Mouse (Mus musculus) right cerebral cortex, postnatal 14 days (tissue): Measurements from ENCODE around the gene Cep68.
"Not testable (repeated sequence)": the region's sequence is repeated elsewhere in the genome, so short reads cannot be mapped to it uniquely, and the experiment has no call there.

Experiments
- DNase-seq: peaks from one replicate; pipeline ENCODE4 v3.0.0; 2022

Gene Cep68

GRCm38 (mm10) chr11:20241311-20241710 is 7.9 kb downstream of the Cep68 start:
- no peak for DNase-seq

- DNase-seq: no peak
These were observed 8.9 kb downstream of the Cep68 start for GRCm38 (mm10) chr11:20240331-20240730.

- DNase-seq: no peak
These were observed 9.9 kb downstream of the Cep68 start for GRCm38 (mm10) chr11:20239279-20239861.

GRCm38 (mm10) chr11:20237976-20238375 is 11.3 kb downstream of the Cep68 start:
- no peak for DNase-seq

- DNase-seq: no peak
These were observed 12.2 kb downstream of the Cep68 start for GRCm38 (mm10) chr11:20237018-20237417.

- DNase-seq: no peak
These were observed 15.0 kb downstream of the Cep68 start for GRCm38 (mm10) chr11:20234233-20234632.

GRCm38 (mm10) chr11:20232016-20232755 is 17.0 kb downstream of the Cep68 start:
- DNase-seq: no peak

- no peak for DNase-seq
These were observed 17.9 kb downstream of the Cep68 start for GRCm38 (mm10) chr11:20231128-20231878.

- DNase-seq: no peak
These were observed 18.9 kb downstream of the Cep68 start for GRCm38 (mm10) chr11:20230286-20230685.

- DNase-seq: no peak
These were observed 19.9 kb downstream of the Cep68 start for GRCm38 (mm10) chr11:20229311-20229710.

GRCm38 (mm10) chr11:20228666-20229065 is 20.6 kb downstream of the Cep68 start:
- no peak for DNase-seq

- no peak for DNase-seq
These were observed 23.3 kb downstream of the Cep68 start for GRCm38 (mm10) chr11:20225938-20226337.

GRCm38 (mm10) chr11:20224196-20224595 is 25.0 kb downstream of the Cep68 start:
- no peak for DNase-seq

GRCm38 (mm10) chr11:20221671-20222070 is 27.6 kb downstream of the Cep68 start:
- DNase-seq: not testable (repeated sequence)

- DNase-seq: no peak
These were observed 32.0 kb downstream of the Cep68 start for GRCm38 (mm10) chr11:20217227-20217626.

- DNase-seq: no peak
These were observed 32.8 kb downstream of the Cep68 start for GRCm38 (mm10) chr11:20216415-20216814.

GRCm38 (mm10) chr11:20214779-20215178 is 34.5 kb downstream of the Cep68 start:
- no peak for DNase-seq

GRCm38 (mm10) chr11:20211838-20212237 is 37.4 kb downstream of the Cep68 start:
- DNase-seq: no peak

GRCm38 (mm10) chr11:20207589-20207988 is 41.6 kb downstream of the Cep68 start:
- no peak for DNase-seq

- DNase-seq: no peak
These were observed 42.5 kb downstream of the Cep68 start for GRCm38 (mm10) chr11:20206626-20207223.

- no peak for DNase-seq
These were observed 43.7 kb downstream of the Cep68 start for GRCm38 (mm10) chr11:20205538-20205937.

GRCm38 (mm10) chr11:20204870-20205446 is 44.3 kb downstream of the Cep68 start:
- DNase-seq: no peak

- no peak for DNase-seq
These were observed 44.9 kb downstream of the Cep68 start for GRCm38 (mm10) chr11:20204321-20204720.
